Mouse (Mus musculus) limb, embryonic 11.5 days (tissue): ENCODE results near the gene Sertad4. TPM values are rescaled to one million over a fixed set of nuclear protein-coding genes. Genes with fewer than 3 reads are reported as not detected.

ENCODE experiments used
- ATAC-seq: fragments of 200-750 bp; cut with Nextera tagmentation; 2 replicates; pipeline ENCODE4 v1.8.0; 2017; ENCODE audit warnings: low read depth; ENCODE audit not compliant: insufficient number of reproducible peaks, low FRiP score, low TSS enrichment
- DNase-seq: peaks from one replicate; pipeline ENCODE4 v3.0.0-alpha.2; 2015; ENCODE audit warnings: low spot score
- H3K27ac ChIP-seq: fragments of 300-500 bp; sonication (generic); replicated peaks from 2 replicates; pipeline ENCODE4 v1.5.1; 2014; ENCODE audit warnings: low read depth, mild to moderate bottlenecking, low read length
- H3K27me3 ChIP-seq: fragments of 300-500 bp; sonication (generic); 2 replicates; pipeline ENCODE4 v1.6.1; 2014; ENCODE audit warnings: mild to moderate bottlenecking, low read length, mixed read lengths; ENCODE audit not compliant: control insufficient read depth, insufficient read depth
- H3K36me3 ChIP-seq: fragments of 300-500 bp; sonication (generic); 2 replicates; pipeline ENCODE4 v1.6.1; 2014; ENCODE audit warnings: mild to moderate bottlenecking, low read length, moderate library complexity, mixed read lengths; ENCODE audit not compliant: control insufficient read depth, insufficient read depth
- H3K4me1 ChIP-seq: fragments of 300-500 bp; sonication (generic); 2 replicates; pipeline ENCODE4 v1.6.1; 2014; ENCODE audit warnings: low read length, mixed read lengths; ENCODE audit not compliant: control insufficient read depth, insufficient read depth
- H3K4me2 ChIP-seq: fragments of 300-500 bp; sonication (generic); 2 replicates; pipeline ENCODE4 v1.6.1; 2014; ENCODE audit warnings: low read depth, mild to moderate bottlenecking, moderate library complexity; ENCODE audit not compliant: severe bottlenecking
- H3K4me3 ChIP-seq: fragments of 300-500 bp; sonication (generic); 2 replicates; pipeline ENCODE4 v1.5.1; 2014; ENCODE audit warnings: low read depth, low read length
- H3K9ac ChIP-seq: fragments of 300-500 bp; sonication (generic); 2 replicates; pipeline ENCODE4 v1.6.1; 2014; ENCODE audit warnings: mild to moderate bottlenecking, low read length
- H3K9me3 ChIP-seq: fragments of 300-500 bp; sonication (generic); 2 replicates; pipeline ENCODE4 v1.6.1; 2016; ENCODE audit warnings: low read length; ENCODE audit not compliant: control insufficient read depth
- WGBS: fragments of 180-500 bp; shearing (Covaris S2); extraction: QIAGEN DNeasy Blood & Tissue Kit; methylation state at CpG from one replicate; pipeline ENCODE4 v1.1.7; 2014; 5-methylcytosine and 5-hydroxymethylcytosine counted together
- polyA plus RNA-seq: library from polyadenylated mRNA; unstranded; fragments of >200 nt; fragmentation: Nextera tagmentation; extraction: Ambion mirVana; gene quantifications from 2 replicates; pipeline ENCODE4 v1.2.1, GENCODE M21; 2014

The Sertad4 gene
- polyA plus RNA-seq, 1 experiment from 2014 or later = 71.9 TPM

DNA sequence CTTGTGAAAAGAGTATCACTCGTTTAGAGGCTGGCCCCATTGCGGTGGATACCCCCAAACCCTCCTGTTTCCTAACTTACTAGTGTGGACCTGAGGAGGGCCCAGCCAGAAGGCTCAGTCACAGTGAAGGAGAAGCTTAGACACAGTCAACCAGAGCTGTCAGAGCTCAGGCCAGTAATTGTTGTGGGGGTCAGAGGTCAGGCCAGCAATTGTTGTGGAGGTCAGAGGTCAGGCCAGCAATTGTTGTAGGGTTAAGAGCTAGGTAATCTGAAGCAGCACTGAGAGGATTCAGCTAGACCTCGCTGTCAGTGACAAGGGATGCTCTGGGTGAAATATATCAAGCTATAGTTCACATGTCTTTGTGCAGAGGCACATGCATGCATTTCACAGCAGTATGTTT lies 8.3 kb downstream of the Sertad4 start:
- peaks cover 18% of the 10 kb centered on the region for H3K4me1 ChIP-seq
- H3K4me3 ChIP-seq = no peak overlapping the region
- 64% methylated on average over 3 of the region's 3 CpGs for WGBS
- H3K27ac ChIP-seq = no peak overlapping the region
- no peaks in the 10 kb centered on the region for H3K9me3 ChIP-seq
- H3K4me2 ChIP-seq = no peak overlapping the region
- H3K27me3 ChIP-seq = no peaks in the 10 kb centered on the region
- H3K9ac ChIP-seq = no peak overlapping the region
- ATAC-seq (no peak), DNase-seq (no peak)
- peaks cover 33% of the 10 kb centered on the region for H3K36me3 ChIP-seq

DNA sequence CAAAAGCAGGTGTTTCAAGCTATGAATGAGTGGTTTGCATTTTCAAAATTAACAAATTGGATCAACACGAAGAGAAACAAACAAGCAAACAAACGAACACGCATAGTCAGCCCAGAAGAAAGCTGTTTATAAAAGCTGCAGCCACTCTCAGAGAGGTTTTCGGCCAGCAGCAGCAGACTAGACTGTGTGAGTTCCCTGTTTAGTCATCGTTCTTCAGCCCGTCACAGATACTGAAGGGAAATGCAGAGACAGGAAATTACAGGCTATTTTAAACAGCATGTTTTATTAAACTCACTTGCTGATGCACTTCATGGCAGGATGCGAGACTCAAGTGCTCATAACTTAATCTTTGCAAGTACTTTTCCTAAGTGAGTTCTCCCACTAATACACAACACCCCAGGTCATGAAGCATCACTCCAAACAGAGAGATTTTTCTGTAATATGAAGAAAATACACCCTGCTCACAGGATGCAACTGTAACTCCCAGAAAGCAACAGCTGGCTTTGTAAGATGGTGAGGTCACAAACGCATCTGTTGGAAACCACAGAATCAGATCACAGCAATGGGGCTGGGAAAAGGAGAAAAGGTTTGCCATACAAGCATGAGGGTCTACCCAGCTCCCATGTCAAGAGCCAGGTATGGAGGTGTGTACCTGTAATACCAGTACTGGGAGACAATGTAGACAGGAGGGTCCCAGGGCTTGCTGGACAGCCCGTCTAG lies 14.3 kb downstream of the Sertad4 start:
- 79% methylated on average over 9 of the region's 9 CpGs for WGBS
- no peak for ATAC-seq
- H3K4me3 ChIP-seq = no peak overlapping the region
- H3K27me3 ChIP-seq = no peaks in the 10 kb centered on the region
- DNase-seq = no peak
- H3K36me3 ChIP-seq = peaks cover 6% of the 10 kb centered on the region; the same call in 1 of the 2 replicates
- H3K27ac ChIP-seq = peak overlapping the region; percentile 52; the same call in 1 of the 2 replicates
- no peak overlapping the region for H3K4me2 ChIP-seq
- no peaks in the 10 kb centered on the region for H3K4me1 ChIP-seq
- H3K9me3 ChIP-seq = no peaks in the 10 kb centered on the region
- H3K9ac ChIP-seq = no peak overlapping the region

GRCm38 (mm10) chr1:192840655-192841054 lies 14.9 kb downstream of the Sertad4 start:
- WGBS = 88% methylated on average over 2 of the region's 2 CpGs
- H3K9ac ChIP-seq = no peak overlapping the region
- H3K4me3 ChIP-seq = no peak overlapping the region
- no peak overlapping the region for H3K27ac ChIP-seq
- no peak for ATAC-seq
- no peak overlapping the region for H3K4me2 ChIP-seq
- peaks cover 6% of the 10 kb centered on the region; the same call in 1 of the 2 replicates for H3K36me3 ChIP-seq
- no peaks in the 10 kb centered on the region for H3K9me3 ChIP-seq
- H3K27me3 ChIP-seq = no peaks in the 10 kb centered on the region
- no peaks in the 10 kb centered on the region for H3K4me1 ChIP-seq
- no peak for DNase-seq

DNA sequence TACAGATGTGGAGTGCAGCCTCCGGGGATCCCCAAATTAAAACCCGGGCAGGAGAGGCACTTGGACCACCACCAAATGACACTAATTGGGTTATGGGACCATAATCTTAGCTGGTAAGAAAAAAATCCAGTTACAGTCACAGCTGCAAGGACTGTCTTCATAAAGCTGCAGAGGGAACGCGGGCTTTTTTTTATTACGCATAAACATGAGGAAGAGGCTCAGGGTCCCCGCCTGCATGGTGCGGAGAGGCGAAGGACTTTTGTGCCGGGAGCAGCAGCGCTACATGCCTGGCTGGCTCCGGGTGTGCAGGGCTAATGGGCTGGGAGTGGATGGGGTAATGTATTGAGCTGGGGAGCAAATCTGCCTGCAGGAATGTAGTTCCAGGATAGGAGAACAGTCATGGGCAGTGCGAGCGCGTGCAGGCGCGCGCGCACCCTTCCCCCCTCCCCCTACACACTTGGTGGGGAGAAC lies 20.3 kb downstream of the Sertad4 start:
- 1% methylated on average over 18 of the region's 18 CpGs for WGBS
- DNase-seq (peak; percentile 83), ATAC-seq (peak; percentile 85)
- Histone ChIP-seq H3K36me3 (no peaks in the 10 kb centered on the region), H3K9me3 (no peaks in the 10 kb centered on the region), H3K4me2 (peak overlapping the region; percentile 52), H3K4me1 (peaks cover 27% of the 10 kb centered on the region), H3K27ac (peak overlapping the region; percentile 95), H3K27me3 (no peaks in the 10 kb centered on the region), H3K4me3 (peak overlapping the region; percentile 25; the same call in 1 of the 2 replicates), H3K9ac (peak overlapping the region; percentile 62)

DNA sequence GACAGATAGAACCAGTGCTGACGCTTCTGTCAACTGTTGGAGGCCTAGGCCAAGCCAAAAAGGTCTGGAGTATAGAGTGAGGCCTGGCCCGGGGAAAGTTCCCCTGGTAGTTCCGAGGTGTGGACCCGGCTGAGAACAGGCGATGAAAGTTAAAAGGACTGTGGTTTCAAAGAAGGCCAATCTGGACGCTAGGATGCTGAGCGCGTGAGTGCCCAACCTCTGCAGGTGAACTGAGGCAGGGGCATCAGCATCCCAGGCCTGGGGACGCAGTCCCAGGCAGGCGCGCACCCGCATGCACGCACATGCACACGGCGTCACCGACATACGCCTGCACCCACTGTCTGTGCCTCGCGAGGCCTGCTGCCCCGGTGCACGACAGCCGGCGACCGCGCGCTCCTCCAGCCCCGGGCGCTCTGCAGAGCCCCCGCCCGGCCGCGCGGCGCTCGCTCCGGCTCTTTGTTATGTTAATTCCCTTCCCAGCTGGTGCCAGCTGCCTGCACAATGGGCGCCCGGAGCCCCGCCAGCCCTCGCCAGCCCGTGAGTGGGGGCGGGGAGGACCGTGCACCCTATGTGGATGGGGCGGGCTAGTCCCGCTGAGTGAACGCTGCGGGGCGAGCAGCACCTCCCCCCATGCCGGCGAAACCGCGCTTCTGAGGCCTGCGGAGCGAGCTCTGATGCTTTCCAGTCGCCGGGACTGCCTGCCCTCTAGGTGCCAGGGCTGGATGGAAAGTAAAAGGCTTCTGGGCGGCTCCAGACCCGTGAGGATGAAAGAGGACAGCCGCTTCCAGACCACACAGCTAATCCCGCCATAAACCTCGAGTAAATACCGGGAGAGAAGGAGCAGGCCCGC lies 21.0 kb downstream of the Sertad4 start:
- Histone ChIP-seq H3K4me3 (peak overlapping the region; percentile 25), H3K9me3 (no peaks in the 10 kb centered on the region), H3K27ac (peak overlapping the region; percentile 95), H3K4me1 (peaks cover 27% of the 10 kb centered on the region), H3K36me3 (no peaks in the 10 kb centered on the region), H3K9ac (peak overlapping the region; percentile 62), H3K27me3 (no peaks in the 10 kb centered on the region), H3K4me2 (peak overlapping the region; percentile 52)
- 1% methylated on average over 63 of the region's 63 CpGs for WGBS
- ATAC-seq (peak; percentile 87), DNase-seq (peak; percentile 89)

DNA sequence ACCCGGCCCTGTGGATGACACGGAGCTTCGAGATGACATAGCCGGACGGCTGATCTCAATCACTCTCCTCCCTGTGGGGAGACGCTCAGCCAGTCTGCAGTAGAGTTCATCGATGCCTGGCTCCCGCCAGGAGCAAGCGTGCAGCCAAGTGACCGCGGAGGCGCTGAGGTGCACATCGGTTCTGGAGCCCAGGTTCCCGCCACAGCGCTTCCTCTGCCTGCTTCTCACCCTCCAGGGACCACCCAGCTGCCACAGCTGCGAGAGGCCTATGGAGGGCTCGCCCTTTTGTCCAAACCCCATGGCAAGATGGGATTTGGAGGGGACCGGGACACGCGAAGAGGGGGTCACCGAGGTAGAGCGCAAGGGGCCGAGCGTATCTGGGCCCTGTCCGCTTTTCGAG lies 22.0 kb downstream of the Sertad4 start:
- H3K4me1 ChIP-seq = peaks cover 27% of the 10 kb centered on the region
- H3K4me2 ChIP-seq = peak overlapping the region; percentile 21; the same call in 1 of the 2 replicates
- no peaks in the 10 kb centered on the region for H3K27me3 ChIP-seq
- no peaks in the 10 kb centered on the region for H3K36me3 ChIP-seq
- no peak overlapping the region for H3K4me3 ChIP-seq
- H3K9ac ChIP-seq = 0 out of 2 replicates have a peak overlapping the region, but pooled peaks have one; percentile 28
- peak overlapping the region; percentile 95 for H3K27ac ChIP-seq
- 14% methylated on average over 26 of the region's 26 CpGs for WGBS
- ATAC-seq (no peak), DNase-seq (peak; percentile 53)
- H3K9me3 ChIP-seq = no peaks in the 10 kb centered on the region

GRCm38 (mm10) chr1:192833097-192833496 lies 22.5 kb downstream of the Sertad4 start:
- Histone ChIP-seq H3K4me2 (no peak overlapping the region), H3K27ac (no peak overlapping the region), H3K4me1 (peaks cover 27% of the 10 kb centered on the region), H3K27me3 (no peaks in the 10 kb centered on the region), H3K9me3 (no peaks in the 10 kb centered on the region), H3K36me3 (no peaks in the 10 kb centered on the region), H3K9ac (no peak overlapping the region), H3K4me3 (no peak overlapping the region)
- DNase-seq (no peak), ATAC-seq (no peak)
- 42% methylated on average over 4 of the region's 4 CpGs for WGBS

GRCm38 (mm10) chr1:192832338-192832737 lies 23.2 kb downstream of the Sertad4 start:
- H3K36me3 ChIP-seq = no peaks in the 10 kb centered on the region
- no peak overlapping the region for H3K27ac ChIP-seq
- no peaks in the 10 kb centered on the region for H3K27me3 ChIP-seq
- ATAC-seq (no peak), DNase-seq (no peak)
- no peak overlapping the region for H3K9ac ChIP-seq
- WGBS = 62% methylated on average over 2 of the region's 2 CpGs
- peaks cover 27% of the 10 kb centered on the region for H3K4me1 ChIP-seq
- no peaks in the 10 kb centered on the region for H3K9me3 ChIP-seq
- no peak overlapping the region for H3K4me2 ChIP-seq
- no peak overlapping the region for H3K4me3 ChIP-seq
